Mouse (Mus musculus): Measurements from ENCODE around the gene Fance. TPM values are rescaled to one million over a fixed set of nuclear protein-coding genes. Genes with fewer than 3 reads are reported as not detected.
"Not testable (repeated sequence)": the region's sequence is repeated elsewhere in the genome, so short reads cannot be mapped to it uniquely, and the experiment has no call there.

Gene Fance
- polyA plus RNA-seq, 1 experiment from 2014 or later, result 28.3 TPM

DNA sequence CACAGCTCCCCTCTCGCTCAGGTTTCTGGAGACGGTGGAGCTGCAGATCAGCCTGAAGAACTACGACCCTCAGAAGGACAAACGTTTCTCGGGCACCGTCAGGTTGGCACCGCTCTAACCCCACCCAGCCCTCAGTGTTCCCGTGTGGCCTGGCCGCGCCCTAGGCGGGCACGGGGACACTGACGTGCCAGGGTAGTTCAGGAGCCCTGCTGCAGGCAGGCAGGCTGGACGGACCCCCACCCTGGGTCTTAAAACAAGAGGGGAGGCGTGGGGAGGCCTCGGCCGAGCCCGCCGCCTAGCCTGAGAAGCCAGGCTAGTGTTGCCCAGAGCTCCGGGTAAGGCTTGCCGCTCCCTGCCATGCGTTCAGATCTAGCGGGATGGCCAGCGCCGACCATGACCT, 15.6 kb downstream of the Fance start:
- Histone ChIP-seq H3K4me2 (replicated peaks) (peak overlapping the region; percentile 92), H3K36me3 (peaks cover 18% of the 10 kb centered on the region), H3K4me1 (peaks cover 29% of the 10 kb centered on the region), H3K9me3 (replicated peaks) (no peaks in the 10 kb centered on the region), H3K27me3 (no peaks in the 10 kb centered on the region), H3K9ac (peak overlapping the region; percentile 99), H3K4me3 (peak overlapping the region; percentile 87), H3K27ac (peak overlapping the region; percentile 95)
- WGBS, result 2% methylated on average over 25 of the region's 25 CpGs
- peak; percentile 14 for ATAC-seq (ENCODE audit: low FRiP score)

DNA sequence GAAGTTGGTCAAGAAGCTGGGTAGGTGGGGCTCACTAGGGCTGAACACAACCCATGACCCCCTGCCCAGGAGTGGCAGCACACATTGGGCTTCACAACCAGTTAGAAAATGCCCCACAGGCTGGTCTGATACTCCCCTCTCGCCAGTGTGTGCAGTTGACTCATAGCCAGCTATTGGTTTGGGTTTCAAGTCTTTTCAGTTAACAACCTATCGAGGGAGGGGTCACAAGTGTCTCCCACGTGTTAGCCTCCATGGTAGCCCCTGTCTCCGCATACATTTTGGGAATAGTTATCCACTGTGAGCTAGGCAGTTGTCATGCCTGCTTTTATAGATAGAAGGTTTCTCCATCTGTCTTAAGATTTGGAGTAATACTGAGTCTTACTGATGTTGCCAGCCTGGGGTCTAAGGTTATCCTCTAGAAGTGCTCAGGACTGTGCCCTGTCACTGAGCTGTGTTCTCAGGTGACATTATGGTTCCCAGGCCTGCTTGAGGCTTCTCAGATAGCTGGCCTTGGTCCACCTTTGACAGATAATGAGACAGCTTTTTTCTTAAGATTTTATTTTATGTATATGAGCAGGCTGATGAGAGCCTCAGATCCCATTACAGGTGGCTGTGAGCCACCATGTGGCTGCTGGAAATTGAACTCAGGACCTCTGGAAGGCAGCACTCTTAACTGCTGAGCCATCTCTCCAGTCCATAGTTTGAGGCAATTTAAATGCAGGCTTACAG, 16.3 kb downstream of the Fance start:
- no peaks in the 10 kb centered on the region for H3K27me3 ChIP-seq
- no peak for ATAC-seq (ENCODE audit: low FRiP score)
- H3K4me1 ChIP-seq, result peaks cover 29% of the 10 kb centered on the region
- H3K9me3 ChIP-seq (replicated peaks), result no peaks in the 10 kb centered on the region
- peaks cover 18% of the 10 kb centered on the region for H3K36me3 ChIP-seq
- peak overlapping the region; percentile 92 for H3K4me2 ChIP-seq (replicated peaks)
- peak overlapping the region; percentile 87 for H3K4me3 ChIP-seq
- H3K9ac ChIP-seq, result peak overlapping the region; percentile 99
- peak overlapping the region; percentile 95; the same call in 1 of the 2 replicates for H3K27ac ChIP-seq
- WGBS, result 12% methylated on average over 4 of the region's 4 CpGs

DNA sequence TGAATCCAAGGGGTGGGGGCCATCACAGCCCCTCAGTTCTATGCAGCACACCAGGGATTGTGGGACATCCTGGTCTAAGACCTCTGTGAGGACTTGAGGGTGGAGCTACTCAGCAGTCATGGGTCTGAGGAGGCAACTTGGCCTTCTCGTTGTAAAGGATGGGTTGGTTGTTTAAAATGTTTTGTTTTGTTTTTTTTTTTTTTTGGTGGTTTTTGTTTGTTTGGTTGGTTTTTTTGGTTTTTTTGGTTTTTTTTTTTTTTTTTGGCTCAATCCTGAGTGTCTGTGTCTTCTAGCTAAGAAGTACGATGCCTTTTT, 16.9 kb downstream of the Fance start:
- Histone ChIP-seq H3K4me1 (peaks cover 29% of the 10 kb centered on the region), H3K27me3 (no peaks in the 10 kb centered on the region), H3K9ac (peak overlapping the region; percentile 99), H3K27ac (no peak overlapping the region), H3K9me3 (replicated peaks) (no peaks in the 10 kb centered on the region), H3K36me3 (peaks cover 18% of the 10 kb centered on the region), H3K4me2 (replicated peaks) (peak overlapping the region; percentile 92), H3K4me3 (peak overlapping the region; percentile 87)
- WGBS, result 53% methylated on average over 2 of the region's 2 CpGs
- ATAC-seq (ENCODE audit: low FRiP score), result no peak

DNA sequence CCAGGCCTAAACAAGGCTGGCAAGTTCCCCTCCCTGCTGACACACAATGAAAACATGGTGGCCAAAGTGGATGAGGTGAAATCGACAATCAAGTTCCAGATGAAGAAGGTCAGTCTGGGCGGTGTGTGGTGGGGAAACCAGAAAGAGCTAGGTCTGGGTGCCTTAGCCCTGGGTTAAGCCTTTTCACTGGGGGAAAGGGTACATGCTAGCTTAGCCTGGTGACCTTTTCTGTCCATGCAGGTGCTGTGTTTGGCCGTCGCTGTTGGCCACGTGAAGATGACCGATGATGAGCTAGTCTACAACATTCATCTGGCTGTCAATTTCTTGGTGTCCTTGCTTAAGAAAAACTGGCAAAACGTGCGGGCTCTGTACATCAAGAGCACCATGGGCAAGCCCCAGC, 17.3 kb downstream of the Fance start:
- peaks cover 29% of the 10 kb centered on the region for H3K4me1 ChIP-seq
- H3K9ac ChIP-seq; H3K4me2 ChIP-seq (replicated peaks); H3K9me3 ChIP-seq (replicated peaks); ATAC-seq (ENCODE audit: low FRiP score); H3K4me3 ChIP-seq; H3K27me3 ChIP-seq; H3K27ac ChIP-seq: not testable (repeated sequence)
- 66% methylated on average over 8 of the region's 8 CpGs for WGBS
- peaks cover 18% of the 10 kb centered on the region for H3K36me3 ChIP-seq

DNA sequence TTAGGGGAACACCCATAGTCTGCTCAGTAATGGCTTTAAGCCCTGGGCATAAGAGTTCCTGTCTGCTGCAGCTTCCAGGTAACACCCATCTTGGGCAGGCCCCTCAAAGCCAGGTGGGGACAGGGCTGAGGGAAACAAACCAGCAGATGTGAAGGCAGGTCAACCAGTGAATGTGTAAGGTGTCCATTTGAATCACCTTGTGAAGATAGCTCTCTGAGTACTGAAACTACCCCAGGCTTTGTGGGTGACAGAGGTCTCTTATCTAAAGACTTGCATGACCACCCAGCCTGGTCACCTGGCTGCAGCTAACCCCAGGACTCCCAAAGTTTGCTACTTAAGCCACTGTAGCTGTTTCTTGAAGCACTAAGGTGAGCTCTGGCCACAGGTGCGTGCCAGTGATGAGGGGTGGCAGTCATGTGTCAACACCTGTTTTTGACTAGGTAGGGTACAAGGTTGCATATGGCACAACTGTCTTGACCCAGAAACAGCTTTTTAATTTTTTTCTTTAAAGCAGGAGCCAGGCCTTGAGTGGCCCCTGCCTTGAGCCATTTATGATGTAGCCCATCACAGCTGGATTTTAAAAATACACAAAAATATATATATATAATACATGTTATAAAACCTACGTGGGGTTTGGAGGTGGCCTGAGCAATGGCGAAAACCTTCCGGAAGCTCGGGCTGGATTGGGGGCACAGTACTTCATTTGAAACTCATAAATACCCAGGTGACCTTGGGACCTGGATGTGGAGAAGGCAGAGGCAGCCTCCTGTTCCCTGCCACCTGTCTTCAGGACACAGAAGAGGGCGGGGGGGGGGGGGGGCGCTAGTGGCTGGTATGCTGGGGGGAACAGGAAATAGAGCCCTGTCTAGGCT, 18.2 kb downstream of the Fance start:
- Histone ChIP-seq H3K9me3 (replicated peaks) (no peaks in the 10 kb centered on the region), H3K9ac (no peak overlapping the region), H3K4me3 (no peak overlapping the region), H3K36me3 (peaks cover 14% of the 10 kb centered on the region), H3K4me1 (peaks cover 29% of the 10 kb centered on the region), H3K4me2 (replicated peaks) (no peak overlapping the region), H3K27ac (0 out of 2 replicates have a peak overlapping the region, but pooled peaks have one; percentile 14), H3K27me3 (no peaks in the 10 kb centered on the region)
- ATAC-seq (ENCODE audit: low FRiP score), result no peak
- WGBS, result 42% methylated on average over 5 of the region's 7 CpGs

DNA sequence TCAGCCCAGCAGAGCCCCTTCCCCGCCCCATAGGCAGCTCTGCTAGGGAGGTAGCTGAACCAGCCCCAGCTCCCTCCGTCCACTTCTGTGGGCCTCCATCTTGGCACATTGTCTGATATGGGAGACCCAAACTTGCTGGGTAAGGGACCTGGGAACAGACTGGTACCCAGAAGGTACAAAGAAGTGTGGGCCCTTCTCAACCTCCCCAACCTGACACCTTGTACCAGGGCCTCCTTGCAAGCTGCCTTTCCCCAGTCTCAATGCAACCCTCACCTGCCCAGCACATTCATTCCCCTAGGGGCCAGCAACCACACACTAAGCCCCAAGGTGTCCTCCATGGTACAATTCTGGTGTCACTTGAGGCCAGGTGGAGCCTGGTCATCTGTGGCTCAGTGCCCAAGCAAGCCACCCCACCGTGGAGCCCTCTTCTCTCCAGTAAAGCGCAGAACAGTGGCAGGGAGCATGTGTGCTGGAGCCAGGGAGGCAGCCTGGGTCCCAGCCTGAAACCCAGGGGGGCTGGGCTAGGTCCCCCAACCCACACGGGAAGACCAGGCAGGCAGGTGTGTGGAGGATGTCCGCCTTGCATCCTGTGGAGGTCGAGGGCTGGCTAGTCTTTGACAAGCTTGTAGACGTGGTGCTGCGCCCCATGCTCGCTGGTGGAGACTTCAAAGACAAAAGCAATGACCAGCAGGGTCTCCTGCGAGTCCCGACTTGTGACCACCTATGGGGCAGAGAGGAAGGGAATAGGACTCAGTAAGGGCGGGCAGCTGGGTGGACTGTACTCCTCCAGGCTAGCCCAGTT, 19.0 kb downstream of the Fance start:
- Histone ChIP-seq H3K36me3 (peaks cover 15% of the 10 kb centered on the region), H3K27ac (peak overlapping the region; percentile 3; the same call in 1 of the 2 replicates), H3K4me3 (no peak overlapping the region), H3K9me3 (replicated peaks) (no peaks in the 10 kb centered on the region), H3K4me2 (replicated peaks) (no peak overlapping the region), H3K4me1 (peaks cover 29% of the 10 kb centered on the region), H3K27me3 (no peaks in the 10 kb centered on the region), H3K9ac (no peak overlapping the region)
- 46% methylated on average over 13 of the region's 13 CpGs for WGBS
- ATAC-seq (ENCODE audit: low FRiP score), result no peak

DNA sequence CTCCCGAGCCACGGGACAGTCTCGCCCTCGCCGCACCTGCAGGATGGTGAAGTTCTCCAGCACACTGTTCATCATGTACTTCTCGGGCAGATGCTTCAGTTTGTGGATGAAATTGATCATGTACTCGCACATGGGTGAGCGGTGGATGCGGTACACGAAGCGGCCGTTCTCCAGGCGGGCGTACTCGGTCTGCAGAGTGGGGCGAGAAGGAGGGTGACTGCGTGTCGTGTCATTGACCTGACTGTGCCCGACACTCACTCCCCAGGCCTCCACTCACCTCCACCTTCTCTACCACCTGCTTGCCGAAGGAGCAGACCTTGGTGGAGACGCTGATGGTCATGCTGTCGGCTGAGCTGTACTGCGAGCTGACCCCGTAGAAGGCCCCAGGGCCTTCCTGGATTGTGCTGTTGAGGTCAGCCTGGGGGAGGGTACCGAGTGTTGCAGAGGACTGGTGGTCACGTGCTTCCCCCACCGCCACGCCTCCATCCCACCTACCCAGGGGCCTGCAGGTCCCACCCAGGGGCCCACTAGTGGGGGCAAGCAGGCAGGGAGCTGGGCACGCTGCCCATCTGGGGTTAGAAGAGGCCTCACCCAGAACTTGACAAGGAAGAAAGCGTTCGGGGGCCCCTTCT, 19.7 kb downstream of the Fance start:
- no peaks in the 10 kb centered on the region for H3K27me3 ChIP-seq
- no peaks in the 10 kb centered on the region for H3K9me3 ChIP-seq (replicated peaks)
- no peak overlapping the region; the same call in 1 of the 2 replicates for H3K4me3 ChIP-seq
- H3K4me1 ChIP-seq, result peaks cover 24% of the 10 kb centered on the region
- WGBS, result 62% methylated on average over 31 of the region's 31 CpGs
- H3K4me2 ChIP-seq (replicated peaks), result no peak overlapping the region
- H3K36me3 ChIP-seq, result peaks cover 19% of the 10 kb centered on the region
- no peak overlapping the region for H3K9ac ChIP-seq
- no peak for ATAC-seq (ENCODE audit: low FRiP score)
- no peak overlapping the region for H3K27ac ChIP-seq

DNA sequence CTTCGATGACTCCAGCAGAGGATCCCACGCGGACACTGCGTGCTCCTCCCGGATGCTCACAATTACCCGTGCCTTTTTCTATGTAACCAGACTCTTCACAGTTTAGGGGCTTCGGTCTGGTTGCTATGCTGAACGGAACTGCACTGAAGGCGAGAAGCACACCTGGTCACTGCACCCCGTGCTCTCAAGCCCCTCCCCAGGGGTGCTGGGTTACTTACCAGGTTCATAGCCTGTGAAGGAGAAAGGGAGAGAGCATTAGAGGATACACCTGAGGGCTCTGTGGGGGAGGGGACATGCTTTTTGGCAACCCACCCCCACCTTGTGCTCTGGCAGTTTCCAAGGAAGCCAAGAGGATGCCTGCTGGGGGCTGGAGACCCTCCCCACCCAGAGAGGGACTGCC, 21.9 kb downstream of the Fance start:
- Histone ChIP-seq H3K36me3 (peaks cover 19% of the 10 kb centered on the region), H3K27ac (no peak overlapping the region), H3K4me3 (no peak overlapping the region), H3K4me2 (replicated peaks) (no peak overlapping the region), H3K27me3 (no peaks in the 10 kb centered on the region), H3K9ac (no peak overlapping the region; the same call in 1 of the 2 replicates), H3K4me1 (peaks cover 10% of the 10 kb centered on the region), H3K9me3 (replicated peaks) (no peaks in the 10 kb centered on the region)
- ATAC-seq (ENCODE audit: low FRiP score), result no peak
- WGBS, result 72% methylated on average over 10 of the region's 10 CpGs

DNA sequence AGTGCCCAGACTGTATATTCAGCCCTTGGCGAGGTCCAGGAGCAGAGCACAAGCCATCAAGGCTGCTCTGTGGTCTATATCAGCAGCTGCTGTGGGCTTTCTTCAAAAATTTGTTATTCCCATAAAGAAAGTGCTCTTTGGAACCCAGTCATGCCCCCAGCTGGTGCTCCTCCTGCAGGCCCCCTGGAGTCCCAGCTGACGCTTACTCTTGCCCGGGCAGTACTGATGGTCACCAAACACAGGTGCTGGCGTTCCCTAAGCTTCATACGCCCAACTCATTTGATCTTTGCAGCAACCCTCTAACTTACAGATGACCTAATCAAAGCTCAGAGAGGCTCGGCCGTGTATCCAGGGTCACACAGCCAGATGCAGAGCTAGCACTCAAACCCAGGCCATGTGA, 24.2 kb downstream of the Fance start:
- WGBS, result 91% methylated on average over 7 of the region's 7 CpGs
- no peak overlapping the region for H3K9ac ChIP-seq
- ATAC-seq (ENCODE audit: low FRiP score), result no peak
- H3K4me1 ChIP-seq, result peaks cover 19% of the 10 kb centered on the region
- H3K4me3 ChIP-seq, result no peak overlapping the region
- H3K27me3 ChIP-seq, result 0 out of 2 replicates have a peak, but pooled peaks cover 10% of the 10 kb centered on the region
- peaks cover 10% of the 10 kb centered on the region; the same call in 1 of the 2 replicates for H3K36me3 ChIP-seq
- no peaks in the 10 kb centered on the region for H3K9me3 ChIP-seq (replicated peaks)
- H3K27ac ChIP-seq, result no peak overlapping the region
- no peak overlapping the region for H3K4me2 ChIP-seq (replicated peaks)

DNA sequence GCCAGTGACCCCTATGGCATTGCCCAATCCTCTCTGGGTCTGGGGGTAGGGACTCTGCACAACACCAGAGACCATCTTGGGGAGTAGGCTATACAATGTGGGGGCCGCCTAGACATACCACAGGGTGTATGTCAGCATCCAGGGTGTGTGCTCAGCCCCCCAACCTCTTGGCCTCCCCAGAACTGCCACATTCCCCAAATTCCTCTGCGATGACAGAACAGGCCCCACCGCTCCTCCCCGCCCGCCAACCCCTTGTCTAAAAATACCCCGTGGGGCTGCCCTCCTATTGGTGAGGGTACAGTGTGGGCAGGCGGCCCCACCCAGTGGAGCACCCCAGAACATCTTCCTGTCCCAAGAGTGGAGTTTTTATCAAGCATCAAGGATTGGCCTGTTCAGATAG, 27.3 kb downstream of the Fance start:
- Histone ChIP-seq H3K4me1 (peaks cover 27% of the 10 kb centered on the region), H3K4me3 (no peak overlapping the region)

DNA sequence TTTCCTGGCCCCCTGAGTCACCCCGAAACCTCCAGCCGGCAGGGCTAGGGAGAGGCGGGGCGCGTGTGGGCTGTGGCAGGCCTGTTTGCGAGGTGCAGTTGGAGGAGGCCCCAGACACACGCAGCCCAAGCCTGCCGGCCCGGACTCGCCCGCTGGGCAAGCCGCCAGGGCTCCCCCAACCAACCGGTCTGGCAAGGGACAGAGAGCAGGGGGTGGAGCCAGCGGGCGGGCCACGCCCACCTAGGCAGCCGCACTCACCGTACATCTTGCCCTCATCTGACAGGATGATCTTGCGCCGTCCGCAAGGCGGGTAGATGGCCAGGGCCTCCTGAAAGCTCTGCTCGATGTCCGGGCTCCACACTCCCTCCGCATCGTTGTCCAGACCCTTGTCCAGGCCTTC, 27.8 kb downstream of the Fance start:
- ATAC-seq (ENCODE audit: low FRiP score), result peak; percentile 82
- H3K27ac ChIP-seq, result no peak overlapping the region
- H3K27me3 ChIP-seq, result peaks cover 14% of the 10 kb centered on the region
- peak overlapping the region; percentile 22; the same call in 1 of the 2 replicates for H3K4me3 ChIP-seq
- H3K9me3 ChIP-seq (replicated peaks), result no peaks in the 10 kb centered on the region
- H3K9ac ChIP-seq, result peak overlapping the region; percentile 57; the same call in 1 of the 2 replicates
- peaks cover 32% of the 10 kb centered on the region for H3K4me1 ChIP-seq
- WGBS, result 7% methylated on average over 26 of the region's 26 CpGs
- H3K4me2 ChIP-seq (replicated peaks), result peak overlapping the region; percentile 55
- H3K36me3 ChIP-seq, result peaks cover 10% of the 10 kb centered on the region; the same call in 1 of the 2 replicates

More for the DNA sequence above, 27.3 kb downstream of the Fance start:
- Histone ChIP-seq H3K4me2 (replicated peaks) (peak overlapping the region; percentile 55), H3K9ac (0 out of 2 replicates have a peak overlapping the region, but pooled peaks have one; percentile 57), H3K9me3 (replicated peaks) (no peaks in the 10 kb centered on the region), H3K36me3 (peaks cover 10% of the 10 kb centered on the region; the same call in 1 of the 2 replicates), H3K27me3 (peaks cover 10% of the 10 kb centered on the region; the same call in 1 of the 2 replicates), H3K27ac (no peak overlapping the region)
- WGBS, result 78% methylated on average over 7 of the region's 7 CpGs
- ATAC-seq (ENCODE audit: low FRiP score), result peak; percentile 29
